Mouse (Mus musculus): Measurements from ENCODE around the gene Cdkal1. TPM values are rescaled to one million over a fixed set of nuclear protein-coding genes. Genes with fewer than 3 reads are reported as not detected.

Gene Cdkal1
- total RNA-seq, 1 experiment from 2014 or later: 28.4 TPM

- no peak for DNase-seq
These were observed 452.9 kb downstream of the Cdkal1 start for GRCm38 (mm10) chr13:29402526-29403040.

- no peak for DNase-seq
These were observed 455.6 kb downstream of the Cdkal1 start for GRCm38 (mm10) chr13:29399908-29400307.

DNA sequence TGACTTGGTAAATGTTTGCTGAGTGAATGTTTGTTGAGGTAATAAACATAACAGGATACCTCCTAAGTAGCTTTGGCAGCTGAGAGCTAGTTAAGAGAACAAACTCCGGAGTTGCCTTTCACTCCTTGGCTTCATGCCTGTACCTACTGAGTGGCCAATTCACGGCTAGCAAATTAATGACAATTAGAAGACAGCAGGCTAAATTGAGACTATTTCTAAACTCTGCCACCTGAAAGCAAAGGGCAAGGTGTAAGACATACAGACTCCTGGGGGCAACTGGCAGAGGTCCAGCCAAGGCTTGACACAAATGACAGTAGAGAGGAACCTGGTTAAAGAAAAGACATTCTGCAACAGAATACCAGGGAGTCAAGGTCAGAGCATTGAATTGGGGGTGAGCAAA is 457.0 kb downstream of the Cdkal1 start:
- no peak for DNase-seq

- DNase-seq: no peak
These were observed 459.8 kb downstream of the Cdkal1 start for GRCm38 (mm10) chr13:29395694-29396093.

DNA sequence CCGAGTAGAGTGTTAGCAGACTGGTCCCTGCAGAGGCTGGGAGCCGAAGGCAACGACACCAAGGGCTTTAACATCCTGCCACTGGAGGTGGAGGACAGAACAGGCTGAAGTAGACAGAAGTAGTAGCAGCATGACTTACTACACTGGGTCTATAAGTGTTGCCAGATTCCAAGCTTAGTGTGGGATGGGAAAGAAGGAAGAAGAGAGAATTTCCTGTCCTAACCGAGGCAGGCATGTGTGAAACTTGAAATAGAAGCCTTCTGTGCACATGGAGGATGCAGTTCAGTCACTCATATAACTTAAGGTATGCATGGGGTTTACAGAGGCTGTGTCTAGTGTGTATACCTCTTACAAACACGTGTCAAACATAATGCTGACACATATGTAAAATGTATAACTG is 465.4 kb downstream of the Cdkal1 start:
- DNase-seq: no peak

- no peak for DNase-seq
These were observed 466.6 kb downstream of the Cdkal1 start for GRCm38 (mm10) chr13:29388918-29389317.

DNA sequence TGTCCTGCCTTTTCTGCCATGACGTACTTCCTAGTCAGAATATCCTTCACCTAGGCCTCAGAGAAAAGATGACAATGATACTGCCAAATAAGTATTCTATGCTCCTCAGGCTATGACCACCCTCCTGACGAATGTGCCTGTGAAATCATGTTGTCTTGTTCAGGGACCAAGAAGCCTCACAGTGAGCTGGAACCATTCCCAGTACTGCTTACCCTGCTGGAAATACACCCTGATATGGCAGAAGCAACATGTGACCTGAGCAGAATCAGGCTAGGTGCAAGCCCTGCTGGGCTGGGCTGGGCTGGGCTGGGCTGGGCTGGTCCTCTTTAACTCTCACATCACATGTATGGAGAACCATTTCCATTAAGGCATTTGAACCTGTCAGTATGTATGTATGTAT is 477.9 kb downstream of the Cdkal1 start:
- no peak for DNase-seq

- DNase-seq: peak; percentile 37
These were observed 483.6 kb downstream of the Cdkal1 start for GRCm38 (mm10) chr13:29371916-29372315.

DNA sequence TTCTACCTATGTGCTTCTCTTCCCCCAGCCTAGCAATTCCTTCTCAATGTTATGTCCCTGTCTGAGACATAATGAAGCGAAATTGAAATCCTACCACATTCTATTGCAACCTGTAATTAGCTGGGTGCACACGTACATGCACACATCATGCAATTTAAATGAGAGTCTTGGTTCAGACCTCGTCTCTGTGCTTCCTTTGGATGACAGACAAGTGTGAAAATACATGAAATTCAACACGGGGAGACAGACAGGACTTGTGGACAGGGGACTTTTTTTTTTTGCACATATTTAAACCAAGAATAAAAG is 484.1 kb downstream of the Cdkal1 start:
- DNase-seq: no peak

- DNase-seq: no peak
These were observed 484.6 kb downstream of the Cdkal1 start for GRCm38 (mm10) chr13:29370731-29371465.

DNA sequence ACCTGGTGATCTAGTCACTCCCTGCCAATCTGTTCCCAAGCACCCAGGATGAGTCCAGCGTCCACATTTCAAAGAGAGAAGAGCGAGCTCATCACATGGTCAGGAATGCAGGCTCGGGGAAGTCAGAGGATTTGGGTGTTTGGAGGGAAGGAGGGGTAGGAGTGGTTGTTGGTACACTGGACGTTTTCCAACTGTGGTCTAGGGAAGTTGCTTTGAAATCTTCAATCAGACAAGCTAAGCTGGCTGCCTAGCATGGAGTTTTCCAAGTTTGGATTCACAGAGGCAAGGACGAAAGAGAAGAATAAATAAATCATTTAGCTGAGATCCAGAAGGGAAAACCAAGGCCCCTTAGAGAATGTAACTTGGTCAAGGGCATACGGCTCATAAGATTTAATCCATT is 486.7 kb downstream of the Cdkal1 start:
- DNase-seq: peak; percentile 64

- no peak for DNase-seq
These were observed 490.4 kb downstream of the Cdkal1 start for GRCm38 (mm10) chr13:29364901-29365625.

- no peak for DNase-seq
These were observed 491.5 kb downstream of the Cdkal1 start for GRCm38 (mm10) chr13:29364009-29364408.

- DNase-seq: peak; percentile 71
These were observed 493.6 kb downstream of the Cdkal1 start for GRCm38 (mm10) chr13:29361842-29362241.

GRCm38 (mm10) chr13:29360899-29361298 is 494.6 kb downstream of the Cdkal1 start:
- DNase-seq: no peak

GRCm38 (mm10) chr13:29359341-29359740 is 496.1 kb downstream of the Cdkal1 start:
- DNase-seq: no peak

DNA sequence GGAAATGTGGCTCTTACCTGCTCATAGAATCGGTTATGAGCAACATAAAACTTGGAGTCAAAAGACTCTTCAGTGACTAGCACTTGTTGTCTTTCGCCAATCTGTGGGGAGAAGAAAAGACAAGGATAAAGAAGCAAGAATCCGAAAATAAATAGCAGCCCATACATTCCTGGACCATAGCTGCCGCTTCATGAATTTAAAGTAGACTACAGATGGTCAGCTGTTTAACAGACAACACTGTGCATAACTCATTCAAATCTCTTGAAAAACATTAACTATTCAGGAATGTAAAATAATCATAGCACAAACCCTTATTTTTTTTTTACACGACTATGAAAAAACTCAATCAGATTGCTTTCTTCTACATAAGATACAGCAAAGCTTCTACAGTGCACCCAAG is 498.0 kb downstream of the Cdkal1 start:
- DNase-seq: no peak

DNA sequence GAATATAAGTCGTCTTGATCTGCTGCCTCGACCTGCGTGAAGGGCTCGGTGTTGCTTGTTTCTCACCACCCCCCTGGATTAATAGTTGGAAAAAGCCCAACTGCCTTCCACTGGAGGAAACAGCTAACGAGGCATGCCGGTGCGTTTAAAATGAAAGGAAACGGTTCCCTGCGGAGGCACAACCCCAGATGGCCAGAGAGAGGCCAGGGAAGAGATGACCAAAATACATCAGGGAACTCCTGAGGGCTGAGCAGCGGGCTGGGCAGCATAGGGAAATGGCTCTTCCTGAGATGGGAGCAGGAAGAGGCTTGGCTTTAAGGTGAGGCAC is 499.4 kb downstream of the Cdkal1 start:
- DNase-seq: peak; percentile 27

- DNase-seq: peak; percentile 26
These were observed 499.9 kb downstream of the Cdkal1 start for GRCm38 (mm10) chr13:29355484-29356157.

GRCm38 (mm10) chr13:29354943-29355342 is 500.5 kb downstream of the Cdkal1 start:
- no peak for DNase-seq

DNA sequence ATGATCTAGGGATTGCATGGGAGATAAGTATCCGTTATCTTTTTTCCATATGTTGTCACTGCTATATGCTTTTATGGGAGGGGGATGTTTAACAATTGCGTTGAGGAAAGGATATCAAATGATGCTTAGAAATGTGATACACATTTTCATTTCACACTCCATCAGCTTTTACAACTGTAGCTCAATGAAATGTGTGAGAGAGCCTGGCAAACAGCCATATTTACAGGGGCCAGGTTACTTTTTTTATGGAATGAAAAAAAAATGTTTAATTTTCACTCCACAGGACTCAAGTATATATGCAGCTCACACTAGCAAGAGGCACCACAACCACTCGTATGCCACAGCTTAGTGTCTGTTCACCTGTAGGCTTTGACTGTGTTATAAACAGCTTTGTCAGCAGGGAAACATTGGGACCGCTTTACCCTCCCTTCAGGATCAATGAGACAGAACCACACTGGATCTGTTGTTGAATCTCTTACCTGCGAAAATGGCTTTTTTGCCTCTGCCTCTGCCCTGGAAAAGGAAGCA is 501.5 kb downstream of the Cdkal1 start:
- no peak for DNase-seq

DNA sequence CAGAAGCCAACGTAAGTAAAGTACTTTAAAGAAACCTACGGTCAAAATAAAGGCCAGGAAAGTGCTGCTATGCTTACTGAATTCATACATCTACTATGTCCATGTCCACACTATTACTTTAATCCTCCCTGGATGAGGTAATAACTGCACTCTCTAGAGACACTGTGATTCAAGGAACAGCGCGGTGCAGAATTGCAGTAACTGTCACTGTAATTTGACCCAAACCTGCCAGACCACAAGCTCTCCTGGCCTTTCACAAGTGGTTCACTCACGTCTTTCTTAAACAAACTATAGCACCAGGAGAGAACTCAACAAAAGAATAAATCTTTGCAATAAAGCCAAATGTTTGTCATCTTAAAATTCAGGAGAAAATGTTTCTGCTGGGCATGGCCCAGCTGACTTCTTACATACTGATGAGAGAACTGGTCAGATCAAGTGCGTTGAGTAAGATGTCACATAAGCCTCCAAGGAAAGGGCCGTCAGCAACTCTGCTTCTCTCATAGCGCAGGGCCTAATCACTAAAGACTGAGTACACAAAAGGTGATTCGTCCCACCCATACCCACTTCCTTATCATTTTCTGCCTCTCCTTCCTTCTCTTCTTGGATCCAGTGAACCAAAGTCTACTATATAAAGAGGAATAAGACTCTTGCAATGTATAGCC is 504.3 kb downstream of the Cdkal1 start:
- DNase-seq: no peak

DNA sequence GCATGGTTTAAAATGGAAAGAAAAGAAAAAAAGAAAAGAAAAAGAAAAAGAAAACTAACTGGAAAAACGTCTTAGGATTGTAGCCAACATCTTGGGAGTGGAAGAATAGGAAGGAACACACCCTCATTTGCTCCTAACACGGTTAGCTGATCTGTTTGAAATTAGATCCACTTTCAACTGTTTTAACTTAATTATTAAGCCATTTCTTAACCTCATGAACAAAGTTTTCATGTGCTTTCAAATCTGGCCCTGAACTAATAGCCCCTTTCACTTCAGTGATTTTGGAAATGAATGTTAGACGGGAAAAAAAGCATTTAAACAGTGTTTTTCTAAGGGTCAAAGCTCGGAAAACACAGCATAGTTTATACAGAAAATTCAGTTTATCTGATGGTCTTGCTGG is 505.5 kb downstream of the Cdkal1 start:
- DNase-seq: no peak
